12 mouse cellular contexts compared by ENCODE assay signal in genomic region chr5:36367911-36368310, GRCm38 (mm10). TPM values are rescaled to one million over a fixed set of nuclear protein-coding genes. Genes with fewer than 3 reads are reported as not detected.
DNase-seq lines count a peak whose midpoint lies in the region; ATAC-seq and TF ChIP-seq lines count a peak whose summit lies in the region.
"Had no signal": no experiment of that assay in that cellular context is flagged by ENCODE, and none has a peak within 500 bp of the region (broad histone marks: within the 10 kb centered on the region; RNA-seq: fewer than 3 reads in every experiment).

No protein-coding gene starts in this region.

- WGBS in forebrain, embryonic 14.5 days: 78% methylated on average over 6 of the region's 6 CpGs
- WGBS in forebrain, embryonic 13.5 days: 87% methylated on average over 6 of the region's 6 CpGs
- 81% methylated on average over 6 of the region's 6 CpGs for WGBS in hindbrain, embryonic 13.5 days
- WGBS in hindbrain, postnatal 0 days: 67% methylated on average over 6 of the region's 6 CpGs
- WGBS in embryonic facial prominence, embryonic 10.5 days: 88% methylated on average over 6 of the region's 6 CpGs
- WGBS in midbrain, embryonic 15.5 days: 81% methylated on average over 6 of the region's 6 CpGs
- 75% methylated on average over 6 of the region's 6 CpGs for WGBS in cerebellum, adult 2 months

- no peak overlapping the region for H3K4me2 ChIP-seq in forebrain, embryonic 14.5 days (ENCODE audit: low read length)
- H3K4me2 ChIP-seq in forebrain, embryonic 13.5 days: no peak overlapping the region
- no peak overlapping the region for H3K4me2 ChIP-seq in hindbrain, embryonic 13.5 days
- H3K4me2 ChIP-seq in hindbrain, postnatal 0 days (ENCODE audit: low read depth, low read length): no peak overlapping the region
- H3K4me2 ChIP-seq in midbrain, embryonic 15.5 days: no peak overlapping the region

- no peak for TF ChIP-seq POLR2A in cerebellum, adult 2 months (IDR thresholded peaks at IDR 0.05; ENCODE audit: borderline replicate concordance, insufficient read depth, low read length)

- no peaks in the 10 kb centered on the region for H3K9me3 ChIP-seq in forebrain, embryonic 14.5 days (replicated peaks; ENCODE audit: control insufficient read depth, low read length)
- H3K9me3 ChIP-seq in forebrain, embryonic 13.5 days (replicated peaks): no peaks in the 10 kb centered on the region
- H3K9me3 ChIP-seq in hindbrain, embryonic 13.5 days: no peaks in the 10 kb centered on the region
- H3K9me3 ChIP-seq in hindbrain, postnatal 0 days (ENCODE audit: low read length): no peaks in the 10 kb centered on the region
- H3K9me3 ChIP-seq in embryonic facial prominence, embryonic 10.5 days: no peaks in the 10 kb centered on the region
- H3K9me3 ChIP-seq in midbrain, embryonic 15.5 days: no peaks in the 10 kb centered on the region

- no peaks in the 10 kb centered on the region for H3K27me3 ChIP-seq in forebrain, embryonic 14.5 days (replicated peaks; ENCODE audit: control insufficient read depth, insufficient read depth, low read length)
- no peaks in the 10 kb centered on the region for H3K27me3 ChIP-seq in forebrain, embryonic 13.5 days
- peaks cover 10% of the 10 kb centered on the region; the same call in 1 of the 2 replicates for H3K27me3 ChIP-seq in hindbrain, embryonic 13.5 days
- H3K27me3 ChIP-seq in hindbrain, postnatal 0 days (ENCODE audit: insufficient read depth, low read length): no peaks in the 10 kb centered on the region
- no peaks in the 10 kb centered on the region; the same call in 1 of the 2 replicates for H3K27me3 ChIP-seq in embryonic facial prominence, embryonic 10.5 days (replicated peaks; ENCODE audit: low read depth, poor library complexity, severe bottlenecking)
- no peaks in the 10 kb centered on the region for H3K27me3 ChIP-seq in midbrain, embryonic 15.5 days (replicated peaks)
- H3K27me3 ChIP-seq in cerebellum, adult 2 months (ENCODE audit: control insufficient read depth, insufficient read depth, low read length): no peaks in the 10 kb centered on the region

- no peak for DNase-seq in forebrain, embryonic 14.5 days (ENCODE audit: low spot score)
- DNase-seq in hindbrain, postnatal 0 days (ENCODE audit: low spot score): no peak
- DNase-seq in embryonic facial prominence, embryonic 10.5 days (ENCODE audit: low spot score): no peak
- no peak for DNase-seq in cerebellum, adult 8-10 months
- no peak for DNase-seq in cerebellum, adult 2 months
- DNase-seq: liver; spleen, adult 18-20 months had no signal

- no peak overlapping the region for H3K9ac ChIP-seq in forebrain, embryonic 14.5 days (ENCODE audit: low read length)
- no peak overlapping the region for H3K9ac ChIP-seq in forebrain, embryonic 13.5 days
- H3K9ac ChIP-seq in hindbrain, embryonic 13.5 days: no peak overlapping the region
- no peak overlapping the region for H3K9ac ChIP-seq in hindbrain, postnatal 0 days (replicated peaks; ENCODE audit: low read length)
- no peak overlapping the region for H3K9ac ChIP-seq in midbrain, embryonic 15.5 days

- H3K4me1 ChIP-seq in forebrain, embryonic 14.5 days (ENCODE audit: control insufficient read depth, insufficient read depth, low read length): peaks cover 6% of the 10 kb centered on the region
- H3K4me1 ChIP-seq in forebrain, embryonic 13.5 days: peaks cover 46% of the 10 kb centered on the region
- peaks cover 63% of the 10 kb centered on the region for H3K4me1 ChIP-seq in hindbrain, embryonic 13.5 days (replicated peaks)
- H3K4me1 ChIP-seq in hindbrain, postnatal 0 days (ENCODE audit: insufficient read depth, low read length): peaks cover 15% of the 10 kb centered on the region
- H3K4me1 ChIP-seq in embryonic facial prominence, embryonic 10.5 days: peaks cover 62% of the 10 kb centered on the region
- peaks cover 32% of the 10 kb centered on the region for H3K4me1 ChIP-seq in midbrain, embryonic 15.5 days
- no peaks in the 10 kb centered on the region for H3K4me1 ChIP-seq in cerebellum, adult 2 months (ENCODE audit: control insufficient read depth, insufficient read depth, low read length)

- no peak overlapping the region for H3K4me3 ChIP-seq in forebrain, embryonic 14.5 days (ENCODE audit: low read depth, low read length)
- no peak overlapping the region for H3K4me3 ChIP-seq in forebrain, embryonic 13.5 days
- no peak overlapping the region for H3K4me3 ChIP-seq in hindbrain, embryonic 13.5 days
- no peak overlapping the region for H3K4me3 ChIP-seq in hindbrain, postnatal 0 days (ENCODE audit: low read length)
- H3K4me3 ChIP-seq in embryonic facial prominence, embryonic 10.5 days: no peak overlapping the region
- no peak overlapping the region for H3K4me3 ChIP-seq in midbrain, embryonic 15.5 days
- no peak overlapping the region for H3K4me3 ChIP-seq in cerebellum, adult 2 months (replicated peaks; ENCODE audit: insufficient read depth, low read depth, low read length)

- 0 out of 2 replicates have a peak, but pooled peaks have one; percentile 10 for ATAC-seq in forebrain, embryonic 14.5 days
- no peak for ATAC-seq in forebrain, embryonic 13.5 days
- ATAC-seq in hindbrain, embryonic 13.5 days (ENCODE audit: low FRiP score): no peak
- ATAC-seq in hindbrain, postnatal 0 days: no peak
- ATAC-seq in midbrain, embryonic 15.5 days (replicated peaks): no peak
- ATAC-seq: hindbrain, embryonic 16.5 days had no signal

- H3K27ac ChIP-seq in forebrain, embryonic 14.5 days (ENCODE audit: low read depth, low read length): no peak overlapping the region
- no peak overlapping the region for H3K27ac ChIP-seq in forebrain, embryonic 13.5 days
- peak overlapping the region; percentile 40; the same call in 1 of the 2 replicates for H3K27ac ChIP-seq in hindbrain, embryonic 13.5 days
- no peak overlapping the region for H3K27ac ChIP-seq in hindbrain, postnatal 0 days
- H3K27ac ChIP-seq in embryonic facial prominence, embryonic 10.5 days (replicated peaks): peak overlapping the region; percentile 16; the same call in 1 of the 2 replicates
- H3K27ac ChIP-seq in midbrain, embryonic 15.5 days: peak overlapping the region; percentile 36; the same call in 1 of the 2 replicates
- H3K27ac ChIP-seq in cerebellum, adult 2 months (ENCODE audit: insufficient read depth, low read length): no peak overlapping the region
- H3K27ac ChIP-seq: kidney, postnatal 0 days had no signal

- H3K36me3 ChIP-seq in forebrain, embryonic 14.5 days (ENCODE audit: control insufficient read depth, insufficient read depth, low read length): no peaks in the 10 kb centered on the region
- no peaks in the 10 kb centered on the region for H3K36me3 ChIP-seq in forebrain, embryonic 13.5 days (ENCODE audit: poor library complexity, severe bottlenecking)
- no peaks in the 10 kb centered on the region for H3K36me3 ChIP-seq in hindbrain, embryonic 13.5 days
- H3K36me3 ChIP-seq in hindbrain, postnatal 0 days (ENCODE audit: insufficient read depth, low read length): no peaks in the 10 kb centered on the region
- no peaks in the 10 kb centered on the region for H3K36me3 ChIP-seq in embryonic facial prominence, embryonic 10.5 days (replicated peaks)
- H3K36me3 ChIP-seq in midbrain, embryonic 15.5 days (replicated peaks): no peaks in the 10 kb centered on the region

- TF ChIP-seq CTCF in hindbrain, postnatal 0 days (IDR thresholded peaks at IDR 0.05; ENCODE audit: low read depth): no peak
- TF ChIP-seq CTCF in cerebellum, adult 2 months (IDR thresholded peaks at IDR 0.05; ENCODE audit: borderline replicate concordance, insufficient read depth, low read depth, low read length): no peak

RNA-seq across cellular contexts. Expression of gene Sorcs2, which starts 30.0 kb away (rescaled TPM):
- 5.1 and 6.6 TPM in 2 replicates for polyA plus RNA-seq in forebrain, embryonic 14.5 days (2014; fragmentation: Nextera tagmentation; extraction: Ambion mirVana)
- polyA plus RNA-seq in forebrain, embryonic 13.5 days (2015; fragmentation: Nextera tagmentation; extraction: Ambion mirVana): 6.5 and 8.4 TPM in 2 replicates
- polyA plus RNA-seq in hindbrain, embryonic 13.5 days (2015; fragmentation: Nextera tagmentation; extraction: Ambion mirVana): 11.7 and 12.6 TPM in 2 replicates
- total RNA-seq in hindbrain, postnatal 0 days (2014; rRNA removed): 47.8 and 50.3 TPM in 2 replicates
- polyA plus RNA-seq in hindbrain, postnatal 0 days (2015; fragmentation: Nextera tagmentation; extraction: Ambion mirVana): 11.5 and 12.4 TPM in 2 replicates
- 7.0 and 8.7 TPM in 2 replicates for polyA plus RNA-seq in embryonic facial prominence, embryonic 10.5 days (2016; fragmentation: Nextera tagmentation; extraction: Ambion mirVana)
- 21.9 and 22.0 TPM in 2 replicates for polyA plus RNA-seq in midbrain, embryonic 15.5 days (2015; fragmentation: Nextera tagmentation; extraction: Ambion mirVana)
- polyA plus RNA-seq in cerebellum, adult 2 months (2012; rRNA removed): 8.0 and 8.7 TPM in 2 replicates

Comparison
In these comparisons a context has a peak if more than half of its experiments do, and no peak if none do; other contexts are left out.
1. H3K27ac ChIP-seq: peak in hindbrain, embryonic 13.5 days (single experiment), embryonic facial prominence, embryonic 10.5 days (single experiment) and midbrain, embryonic 15.5 days (single experiment); none in forebrain, embryonic 14.5 days (single experiment), forebrain, embryonic 13.5 days (single experiment), hindbrain, postnatal 0 days (single experiment) and cerebellum, adult 2 months (single experiment).